Mouse (Mus musculus) C2C12 (cell line): Measurements from ENCODE around the gene Ddx52.

Experiments
- CTCF ChIP-seq: IDR thresholded peaks from one replicate; pipeline ENCODE4 v1.5.1; 2011; ENCODE audit not compliant: control insufficient read depth, insufficient read depth, insufficient read length
- FOSL1 ChIP-seq: IDR thresholded peaks from one replicate; pipeline ENCODE4 v1.8.0; 2011; ENCODE audit warnings: mild to moderate bottlenecking, low read length; ENCODE audit not compliant: poor library complexity, insufficient read depth, severe bottlenecking
- MAX ChIP-seq: IDR thresholded peaks from one replicate; pipeline ENCODE4 v1.6.1; 2011; ENCODE audit warnings: mild to moderate bottlenecking, control low read depth

GRCm38 (mm10) chr11:83975488-83975887 is 33.6 kb downstream of the Ddx52 start:
- TF ChIP-seq CTCF (no peak), MAX (no peak), FOSL1 (no peak)
